In the genomic region with DNA sequence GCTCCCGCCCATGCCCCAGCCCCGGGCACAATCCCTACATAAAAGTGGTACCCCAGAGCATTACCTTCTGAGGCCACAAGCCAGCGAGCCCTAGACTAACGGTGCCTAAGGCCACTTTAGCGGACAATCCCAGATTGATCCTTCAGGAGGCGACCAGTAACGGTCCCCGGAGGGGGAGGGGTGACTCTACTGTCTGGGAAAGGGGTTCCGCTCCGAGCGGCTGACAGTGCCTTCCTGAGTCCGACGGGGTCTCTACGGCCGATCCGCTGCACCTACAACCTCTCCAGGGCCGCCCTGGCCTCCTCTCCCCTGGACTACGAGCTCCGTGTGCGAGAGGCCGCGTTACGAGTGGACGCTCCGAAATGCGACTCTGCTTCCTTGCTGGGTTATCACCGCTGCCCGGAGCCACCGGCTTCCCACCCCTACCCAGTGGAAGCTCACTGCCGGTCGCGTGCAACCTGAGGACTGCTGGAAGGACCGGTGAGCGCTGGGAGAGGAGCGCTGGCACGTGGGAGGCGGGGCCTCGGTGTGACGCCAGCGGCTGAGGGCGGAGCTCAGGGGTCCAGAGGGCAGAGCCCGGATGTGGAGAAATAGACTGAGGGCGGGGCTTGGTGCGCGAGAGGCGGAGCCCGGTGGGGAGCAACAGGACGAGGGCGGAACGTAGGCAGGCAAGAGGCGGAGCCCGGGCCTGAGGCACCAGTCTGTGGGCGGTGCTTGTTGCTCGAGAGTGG, we compare ENCODE assay signal across 8 mouse cellular contexts. TPM values are rescaled to one million over a fixed set of nuclear protein-coding genes. Genes with fewer than 3 reads are reported as not detected.
A peak's percentile ranks its signal among the peaks of the same experiment; 100 is the strongest.
DNase-seq lines count a peak whose midpoint lies in the region; ATAC-seq lines count a peak whose summit lies in the region.

No protein-coding gene starts in this region.

- H3K9ac ChIP-seq in hindbrain, embryonic 16.5 days (ENCODE audit: low read depth, low read length), result peak overlapping the region; percentile 78

- H3K79me2 ChIP-seq in macrophage (ENCODE audit: inconsistent target), result no peaks in the 10 kb centered on the region

- WGBS in hindbrain, embryonic 16.5 days, result under 1% methylated on average over 54 of the region's 54 CpGs
- 2% methylated on average over 53 of the region's 54 CpGs for WGBS in macrophage (ENCODE audit: missing documents)

- peak; percentile 99 for DNase-seq in WW6 (ENCODE audit: low read depth, low spot score)
- peak; percentile 96 to 97 for DNase-seq in cerebellum, postnatal 4 days (ENCODE audit: low spot score in 2 of 2)
- DNase-seq in gastrocnemius, adult 18-20 months (ENCODE audit: low spot score), result peak; percentile 100
- peak; percentile 98 for DNase-seq in left cerebral cortex, adult 18-20 months (ENCODE audit: low spot score in 2 of 2)
- peak; percentile 99 for DNase-seq in right cerebral cortex, adult 18-20 months
- peak; percentile 89 for DNase-seq in urinary bladder, postnatal 10 days (ENCODE audit: low spot score)

- peak overlapping the region; percentile 78 for H3K4me3 ChIP-seq in hindbrain, embryonic 16.5 days (ENCODE audit: low read length)
- peak overlapping the region; percentile 39 for H3K4me3 ChIP-seq in macrophage (ENCODE audit: inconsistent target)

- no peaks in the 10 kb centered on the region for H3K9me3 ChIP-seq in hindbrain, embryonic 16.5 days (ENCODE audit: control insufficient read depth, low read length)

- peaks cover 5% of the 10 kb centered on the region for H3K4me1 ChIP-seq in hindbrain, embryonic 16.5 days (ENCODE audit: control insufficient read depth, insufficient read depth, low read depth, low read length)

- H3K4me2 ChIP-seq in hindbrain, embryonic 16.5 days (ENCODE audit: low read length), result peak overlapping the region; percentile 97

- peak; percentile 99 for ATAC-seq in hindbrain, embryonic 16.5 days

- H3K27me3 ChIP-seq in hindbrain, embryonic 16.5 days (replicated peaks; ENCODE audit: control insufficient read depth, insufficient read depth, low read length), result no peaks in the 10 kb centered on the region

- H3K36me3 ChIP-seq in hindbrain, embryonic 16.5 days (ENCODE audit: control insufficient read depth, insufficient read depth, low read length), result no peaks in the 10 kb centered on the region
- H3K36me3 ChIP-seq in macrophage (ENCODE audit: inconsistent target), result no peaks in the 10 kb centered on the region

- peak overlapping the region; percentile 51 for H3K27ac ChIP-seq in hindbrain, embryonic 16.5 days (ENCODE audit: low read depth, low read length)
- H3K27ac ChIP-seq in macrophage, result no peak overlapping the region

RNA-seq across cellular contexts. Expression of a gene that starts 56.9 kb away (rescaled TPM):
- total RNA-seq in gastrocnemius, adult 18-20 months (2021), result 10 to 100 TPM; 31.2 to 47.6 TPM
- 62.6 and 66.8 TPM in 2 replicates for polyA plus RNA-seq in hindbrain, embryonic 16.5 days (2015; fragmentation: Nextera tagmentation; extraction: Ambion mirVana)
- total RNA-seq in left cerebral cortex, adult 18-20 months (2021), result 10 to 100 TPM; 53.5 to 53.8 TPM
- 1 to 10 TPM in 1 of 26 experiments, under 1 TPM in 1, not detected in 24; 0.55 to 9.7 TPM for total RNA-seq in macrophage (2018; cell fraction: chromatin; rRNA removed)
- total RNA-seq in macrophage (2018; cell fraction: cytosol; rRNA removed), result under 1 TPM; 0.03 to 0.77 (median 0.25) TPM
- 1 to 10 TPM in 1 of 26 experiments, under 1 TPM in 11, not detected in 14; 0.15 to 1.9 (median 0.25) TPM for total RNA-seq in macrophage (2018; cell fraction: nucleus; rRNA removed)
- 0.21 to 0.56 TPM (median 0.36 TPM) in 3 replicates for polyA plus RNA-seq in macrophage (2018)
